Mouse (Mus musculus): ENCODE results near the gene H2-Q2. TPM values are rescaled to one million over a fixed set of nuclear protein-coding genes. Genes with fewer than 3 reads are reported as not detected.
A peak's percentile ranks its signal among the peaks of the same experiment; 100 is the strongest.

The H2-Q2 gene
- total and polyA plus RNA-seq, 3 experiments: 0.19 to 4.1 TPM; not detected in 1

DNA sequence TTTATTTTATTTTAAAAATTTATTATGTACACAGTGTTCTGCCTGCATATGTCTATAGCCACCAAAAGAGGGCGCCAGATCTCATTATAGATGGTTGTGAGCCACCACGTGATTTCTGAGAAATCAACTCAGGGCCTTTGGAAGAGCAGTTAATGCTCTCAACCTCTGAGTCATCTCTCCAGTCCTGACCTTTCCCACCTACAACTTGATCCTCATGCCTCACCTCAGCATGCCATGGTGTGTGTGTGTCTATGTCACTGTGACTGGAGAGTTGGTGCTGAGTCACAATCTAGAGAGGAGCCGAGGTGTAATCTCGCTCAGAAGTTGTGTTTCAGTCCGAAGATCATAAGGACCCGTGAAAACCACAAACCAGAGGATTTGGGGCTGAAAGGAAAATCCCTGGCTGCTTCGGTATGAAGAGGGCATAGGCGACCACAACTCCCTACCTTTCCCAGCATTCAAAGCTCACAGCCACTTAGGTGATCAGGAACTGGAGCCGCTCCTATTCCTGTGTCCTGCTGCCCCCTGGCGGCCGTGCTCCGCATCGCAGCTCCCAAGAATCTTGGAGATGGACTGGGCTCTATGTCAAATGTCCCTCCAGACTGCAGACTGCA is 40.3 kb upstream of the H2-Q2 start (continued):
- TF ChIP-seq ETS1 (IDR thresholded peaks at IDR 0.05; ENCODE audit: low read depth, low read length): no peak
- no peak for TF ChIP-seq ZMIZ1 (IDR thresholded peaks at IDR 0.05; ENCODE audit: low read depth, low read length)
- TF ChIP-seq TBP (IDR thresholded peaks at IDR 0.05; ENCODE audit: low read depth, low read length): 0 out of 2 replicates have a peak, but pooled peaks have one; percentile 33
- TF ChIP-seq SMC3 (IDR thresholded peaks at IDR 0.05; ENCODE audit: low read depth, low read length): peak; percentile 80
- TF ChIP-seq POLR2A (IDR thresholded peaks at IDR 0.05; ENCODE audit: control insufficient read depth in 1 of 2, insufficient read depth in 1 of 2, low read depth in 1 of 2, low read length in 2 of 2, poor library complexity in 1 of 2): 0 out of 4 replicates have a peak, but pooled peaks of 1 of the 2 experiments have one; percentile 39
- no peak for TF ChIP-seq UBTF (IDR thresholded peaks at IDR 0.05; ENCODE audit: borderline replicate concordance, insufficient read depth, low read depth, low read length)
- TF ChIP-seq TAL1 (IDR thresholded peaks at IDR 0.05; ENCODE audit: low read length): no peak
- TF ChIP-seq TCF12 (IDR thresholded peaks at IDR 0.05; ENCODE audit: low read depth, low read length): no peak
- no peak for TF ChIP-seq MYB (IDR thresholded peaks at IDR 0.05; ENCODE audit: low read depth, low read length)
- TF ChIP-seq CTCF (IDR thresholded peaks at IDR 0.05 in 2 of 3, conservative IDR thresholded peaks at IDR 0.05 in 1 of 3; ENCODE audit: control insufficient read depth in 1 of 3, insufficient read depth in 1 of 3, low read depth in 2 of 3, low read length in 3 of 3, poor library complexity in 1 of 3, severe bottlenecking in 1 of 3): peak; percentile 92 to 100 (median 99)
- peak; percentile 72 for TF ChIP-seq ZC3H11A (IDR thresholded peaks at IDR 0.05; ENCODE audit: low read depth, low read length)

DNA sequence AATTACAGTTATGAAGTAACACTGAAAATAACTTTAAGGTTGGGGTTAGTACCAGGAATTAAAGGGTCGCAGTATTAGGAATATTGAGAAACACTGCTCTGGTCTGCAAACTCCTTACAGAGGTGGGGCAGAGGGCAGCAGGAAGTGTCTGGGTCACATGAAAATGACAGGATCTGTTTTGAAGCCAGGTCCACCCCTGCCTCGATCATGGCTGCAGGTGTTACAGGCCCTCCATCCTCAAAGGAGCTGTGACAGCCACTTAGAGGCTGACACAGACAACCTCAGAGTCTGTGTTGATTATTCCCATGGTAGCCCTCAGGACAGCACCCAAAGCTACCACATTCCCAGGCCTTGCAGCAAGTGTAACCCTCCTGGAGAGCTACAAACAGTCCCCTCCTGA is 38.8 kb upstream of the H2-Q2 start:
- Histone ChIP-seq H3K9me3 (replicated peaks; ENCODE audit: insufficient read depth, low read length) (no peaks in the 10 kb centered on the region), H3K27ac (ENCODE audit: control insufficient read depth, low read depth, low read length) (no peak overlapping the region), H3K4me1 (ENCODE audit: control insufficient read depth in 1 of 2, insufficient read depth in 2 of 2, low read length in 2 of 2) (no peaks in the 10 kb centered on the region), H3K4me3 (ENCODE audit: control insufficient read depth in 1 of 2, insufficient read depth in 1 of 2, low read depth in 2 of 2, low read length in 2 of 2) (no peak overlapping the region), H3K27me3 (ENCODE audit: control insufficient read depth in 1 of 2, insufficient read depth in 2 of 2, low read length in 2 of 2) (peaks cover 3 to 11% of the 10 kb centered on the region in 2 experiments; a peak in 3 of 4 replicates), H3K36me3 (ENCODE audit: control insufficient read depth in 1 of 2, insufficient read depth in 2 of 2, low read length in 2 of 2) (no peaks in the 10 kb centered on the region), H3K9ac (ENCODE audit: control insufficient read depth, low read depth, low read length, poor library complexity, severe bottlenecking) (no peak overlapping the region), H3K79me2 (ENCODE audit: control insufficient read depth, insufficient read depth, low read length, poor library complexity) (no peaks in the 10 kb centered on the region)
- DNase-seq (ENCODE audit: low read depth, low spot score): no peak
- TF ChIP-seq KAT2A (conservative IDR thresholded peaks at IDR 0.05; ENCODE audit: low read depth, low read length) (no peak), ELF1 (IDR thresholded peaks at IDR 0.05; ENCODE audit: low read depth, low read length) (no peak), MXI1 (IDR thresholded peaks at IDR 0.05; ENCODE audit: low read depth, low read length) (no peak), ETS1 (IDR thresholded peaks at IDR 0.05; ENCODE audit: low read depth, low read length) (no peak), POLR2AphosphoS2 (IDR thresholded peaks at IDR 0.05; ENCODE audit: low read length) (no peak), JUND (IDR thresholded peaks at IDR 0.05; ENCODE audit: low read depth, low read length) (no peak), E2F4 (IDR thresholded peaks at IDR 0.05; ENCODE audit: borderline replicate concordance, low read depth, low read length) (no peak), ZKSCAN1 (IDR thresholded peaks at IDR 0.05; ENCODE audit: low read depth, low read length) (no peak), NRF1 (IDR thresholded peaks at IDR 0.05; ENCODE audit: insufficient read depth, low read depth, low read length, poor library complexity, severe bottlenecking) (no peak), TAL1 (IDR thresholded peaks at IDR 0.05; ENCODE audit: low read length) (no peak), MAX (IDR thresholded peaks at IDR 0.05; ENCODE audit: low read length) (no peak)
